Mouse (Mus musculus): ENCODE measurements at regions not wholly inside any gene's neighbourhood (a gene's known extent, or its start where the extent isn't known, plus 50 kb on each side); places are given as distances from the start of the nearest gene placed in this dataset.

DNA sequence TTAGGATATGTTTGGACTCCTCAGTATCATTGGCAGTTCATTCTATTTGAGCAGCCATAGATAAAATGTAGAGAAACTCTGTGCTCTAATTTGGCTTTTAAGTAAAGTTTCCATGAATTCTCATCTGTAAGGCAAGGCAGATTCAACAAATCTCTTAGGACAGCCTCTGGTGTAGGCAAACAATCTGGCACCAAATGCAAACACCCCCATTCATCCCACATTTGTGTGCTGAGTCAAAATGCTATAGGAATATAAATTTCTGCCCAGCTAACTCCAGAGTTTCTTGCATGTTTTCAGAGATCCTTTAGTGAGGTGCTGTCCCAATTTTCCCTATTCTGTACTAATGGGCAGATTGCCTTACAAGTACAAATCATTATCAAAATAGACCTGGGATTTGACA lies 695.7 kb upstream of the Kif18a start:
- no peak for ATAC-seq (replicated peaks; ENCODE audit: low read depth, poor library complexity, severe bottlenecking)

DNA sequence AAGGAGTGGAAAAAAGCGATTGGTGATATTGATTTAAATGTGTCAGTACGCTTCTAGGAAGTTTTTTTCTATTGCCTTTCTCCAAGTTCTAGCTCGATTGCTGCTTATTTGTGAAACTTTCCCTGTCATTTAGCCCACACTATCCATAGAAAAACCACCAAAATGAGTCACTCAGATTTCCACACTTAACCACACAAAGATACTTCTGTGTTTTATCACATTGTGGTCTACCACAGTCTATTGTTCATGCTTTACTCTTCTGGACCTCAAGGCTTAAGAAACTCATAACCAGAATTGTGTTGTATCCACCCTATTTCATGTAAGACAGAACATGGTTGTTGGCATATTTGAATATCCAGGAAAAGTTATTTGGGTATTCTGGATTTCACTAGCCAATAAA lies 687.0 kb upstream of the Kif18a start:
- ATAC-seq (replicated peaks; ENCODE audit: low read depth, poor library complexity, severe bottlenecking), result peak; percentile 83

DNA sequence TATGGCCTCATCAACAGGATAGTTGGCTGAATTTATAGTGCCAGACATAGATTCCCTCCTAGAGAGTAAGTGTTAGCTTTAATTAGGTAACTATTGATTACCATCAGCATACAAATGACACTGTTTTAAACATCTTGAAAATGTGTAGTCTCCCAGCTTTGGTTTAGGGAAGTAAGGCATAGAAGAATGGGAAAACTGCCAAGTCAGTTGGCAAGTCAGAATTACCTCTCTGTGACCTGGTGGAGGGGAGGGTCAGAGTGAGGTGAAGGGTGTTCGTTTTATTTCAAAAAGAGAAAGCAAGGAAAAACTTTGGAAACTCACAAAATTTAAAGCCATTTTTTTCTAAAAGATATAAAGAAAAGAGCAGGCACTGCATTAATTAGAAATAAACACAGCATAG lies 680.2 kb upstream of the Kif18a start:
- 0 out of 2 replicates have a peak, but pooled peaks have one; percentile 25 for ATAC-seq (replicated peaks; ENCODE audit: low read depth, poor library complexity, severe bottlenecking)

DNA sequence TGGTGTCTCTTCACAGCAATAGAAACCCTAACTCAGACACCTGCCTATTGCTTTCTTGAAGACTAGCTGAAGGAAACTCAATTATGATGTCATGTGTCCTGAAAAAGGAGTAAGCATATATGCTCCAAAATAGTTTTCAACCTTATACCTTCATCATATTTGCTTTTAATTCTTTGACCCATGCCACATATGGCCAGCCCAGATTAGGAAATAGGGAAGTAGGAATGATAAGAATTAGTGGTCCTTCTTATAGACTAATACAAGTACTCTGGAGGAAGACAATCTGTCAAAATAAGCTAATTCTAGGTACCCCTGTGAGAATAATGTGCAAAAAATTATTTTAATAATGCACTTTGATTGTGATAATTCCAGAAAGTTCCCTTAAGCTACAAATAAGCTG lies 661.0 kb upstream of the Kif18a start:
- no peak for ATAC-seq (replicated peaks; ENCODE audit: low read depth, poor library complexity, severe bottlenecking)

DNA sequence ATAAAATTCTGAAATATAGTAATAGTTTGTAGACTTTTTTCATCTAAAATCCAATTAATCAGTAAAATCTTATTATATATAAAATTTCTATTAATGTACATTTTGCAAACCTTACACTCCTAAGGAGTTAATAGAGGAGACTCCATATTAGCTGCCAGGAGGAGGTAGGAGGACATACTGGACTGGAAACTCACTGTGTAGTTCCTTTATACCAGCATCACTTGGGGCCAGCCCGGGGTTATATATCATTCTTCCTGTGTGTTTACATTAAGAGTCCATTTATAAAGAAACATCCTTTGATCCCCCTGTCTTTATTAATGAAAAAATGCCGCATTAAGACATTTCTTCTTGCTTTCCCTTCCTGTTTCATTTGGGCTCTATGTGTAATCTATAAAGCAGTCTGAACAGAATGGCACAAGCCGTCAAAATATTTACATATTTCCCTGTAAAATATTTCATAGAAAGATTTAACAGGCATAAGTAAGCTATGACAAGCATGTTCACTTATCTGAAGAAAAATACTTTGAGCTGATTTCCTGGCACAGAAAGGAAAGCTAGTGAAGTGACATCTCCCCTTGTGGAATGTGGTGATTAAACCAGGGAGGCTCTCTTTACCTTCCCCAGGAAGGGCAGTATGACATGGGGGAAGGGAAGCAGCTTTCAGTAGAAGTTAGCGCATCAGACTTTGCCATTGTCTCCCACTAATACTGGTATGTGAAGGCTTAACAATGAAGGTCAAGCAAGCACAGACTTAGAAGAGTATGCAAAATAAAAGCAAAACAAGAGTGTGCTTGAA lies 658.0 kb upstream of the Kif18a start:
- ATAC-seq (replicated peaks; ENCODE audit: low read depth, poor library complexity, severe bottlenecking), result no peak

DNA sequence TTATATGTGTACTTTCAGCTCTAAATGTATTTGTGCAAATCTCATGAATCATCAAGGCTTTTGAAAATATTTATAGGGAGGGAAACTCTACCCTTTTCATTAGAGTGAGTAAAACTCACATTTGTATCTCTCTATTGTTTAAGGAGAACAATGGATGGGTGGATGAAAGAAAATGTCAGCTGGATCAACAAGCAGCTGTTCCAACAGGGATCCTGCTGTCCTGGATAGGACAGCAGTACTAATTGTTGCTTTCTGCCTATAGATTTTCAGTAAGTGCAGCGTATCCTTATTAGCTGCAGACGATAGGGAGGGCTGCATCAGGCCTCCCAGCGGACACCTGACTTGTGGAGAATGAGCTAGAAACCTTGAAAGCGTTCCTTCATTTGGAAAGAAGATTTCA lies 644.9 kb upstream of the Kif18a start:
- no peak for ATAC-seq (replicated peaks; ENCODE audit: low read depth, poor library complexity, severe bottlenecking)

DNA sequence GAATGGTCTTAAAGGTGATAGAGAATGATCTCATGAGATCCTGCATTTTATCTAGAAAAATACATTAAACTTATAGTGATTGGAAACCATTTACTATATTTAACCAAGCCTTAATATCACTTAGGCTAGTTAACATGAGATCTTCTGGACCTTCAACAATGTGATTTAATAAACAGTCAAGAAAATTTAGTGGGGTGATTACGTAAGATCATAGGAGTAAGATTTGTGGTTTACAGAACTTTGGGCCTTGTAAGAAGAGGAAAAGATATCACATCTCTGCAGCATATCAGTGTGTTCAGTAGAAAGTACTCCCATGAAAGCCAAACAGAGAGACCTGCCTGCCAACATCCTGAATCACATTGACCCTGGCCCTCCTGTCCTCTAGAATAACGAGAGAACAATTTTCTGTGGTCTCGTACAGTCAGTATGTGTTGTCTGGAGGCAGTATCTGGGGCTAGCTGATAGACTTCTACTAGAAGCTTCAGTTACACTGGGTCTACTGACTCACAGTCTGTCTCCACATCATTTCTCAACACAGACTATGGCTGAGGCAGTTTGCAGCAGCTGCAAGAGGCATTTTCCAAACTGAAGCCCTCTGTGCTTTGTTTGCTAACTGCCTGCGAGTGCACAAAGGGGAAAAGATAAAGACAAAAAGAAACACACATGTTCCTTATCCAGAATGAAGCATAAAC lies 619.7 kb upstream of the Kif18a start:
- no peak for ATAC-seq (replicated peaks; ENCODE audit: low read depth, poor library complexity, severe bottlenecking)

DNA sequence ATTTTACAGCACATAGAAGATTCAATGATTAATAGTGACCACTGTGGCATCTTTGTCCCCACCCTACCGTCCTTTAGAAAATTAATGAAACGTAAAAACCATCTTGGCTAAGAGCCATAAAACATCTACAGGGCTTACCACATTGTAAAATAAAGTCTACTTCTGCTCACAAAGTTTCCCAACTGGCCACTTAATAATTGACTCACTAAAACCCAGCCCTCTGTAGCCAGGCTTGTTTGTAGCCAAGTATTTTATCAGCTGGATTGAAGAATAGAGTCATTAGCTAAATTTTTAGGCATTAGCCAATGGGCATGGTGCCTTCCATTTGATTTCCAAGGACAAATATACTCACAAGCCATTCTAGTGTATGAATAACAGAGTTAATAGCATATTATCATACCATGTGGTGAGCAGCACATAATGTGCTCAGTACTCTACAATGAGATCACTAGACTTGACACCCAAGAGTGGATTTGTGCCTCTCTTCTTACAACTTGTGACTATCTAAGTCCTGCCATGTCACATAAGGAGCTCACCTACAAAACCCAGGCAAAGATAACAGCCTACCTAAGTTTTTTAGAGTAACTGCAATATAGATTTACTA lies 602.7 kb upstream of the Kif18a start:
- ATAC-seq (replicated peaks; ENCODE audit: low read depth, poor library complexity, severe bottlenecking), result no peak

DNA sequence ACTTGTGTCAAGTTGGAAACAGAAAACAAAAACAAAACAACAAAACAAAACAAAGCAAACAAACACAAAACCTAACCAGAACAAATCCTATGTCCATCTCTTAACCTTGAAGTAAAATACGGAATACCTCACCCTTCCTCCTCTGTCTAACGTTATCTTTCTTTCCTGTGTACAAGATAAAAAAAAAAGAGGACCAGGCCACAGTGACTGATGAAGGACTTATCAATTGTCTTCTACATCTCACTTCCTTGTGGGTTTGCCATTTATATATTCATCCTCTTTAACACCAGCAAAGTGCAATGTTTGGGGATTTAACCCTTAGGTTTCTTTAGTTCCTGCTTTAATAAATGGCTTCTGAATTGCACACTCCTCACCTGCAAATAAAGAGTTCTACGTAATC lies 599.0 kb upstream of the Kif18a start:
- ATAC-seq (replicated peaks; ENCODE audit: low read depth, poor library complexity, severe bottlenecking), result no peak

DNA sequence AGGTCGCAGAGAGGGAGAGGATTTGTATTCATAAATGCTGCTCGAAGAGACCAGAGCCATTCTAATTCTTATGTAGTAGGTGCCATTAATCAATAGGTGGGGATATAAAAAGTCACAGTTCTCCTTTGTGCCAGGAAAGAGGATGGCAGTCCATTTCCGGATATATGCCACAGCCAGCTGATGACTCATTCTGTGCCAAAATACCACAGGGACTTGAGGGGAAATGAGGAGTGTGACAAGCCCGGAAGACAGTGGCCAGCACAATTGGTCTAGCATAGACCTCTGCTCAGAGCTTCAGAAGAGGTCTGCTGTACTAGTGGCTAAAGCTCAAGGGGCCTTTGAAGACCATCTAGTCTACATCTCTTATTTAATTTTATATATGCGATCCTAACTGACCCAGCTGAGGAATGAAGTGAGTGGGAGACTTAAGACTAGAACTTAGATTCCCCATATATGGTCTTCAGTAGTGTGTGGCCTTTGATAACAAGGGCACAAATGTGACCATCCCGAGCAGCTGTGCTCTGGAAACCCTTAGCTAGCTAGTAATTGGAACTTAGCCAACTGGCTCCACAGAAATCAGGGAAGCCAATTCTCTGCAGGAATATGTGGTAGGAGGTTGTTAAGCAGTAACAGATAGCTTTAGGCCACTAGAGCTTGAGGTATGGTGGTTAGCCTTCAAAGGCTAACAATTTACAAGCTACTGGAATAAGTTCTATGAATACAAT lies 594.4 kb upstream of the Kif18a start:
- peak; percentile 94 for ATAC-seq (replicated peaks; ENCODE audit: low read depth, poor library complexity, severe bottlenecking)

DNA sequence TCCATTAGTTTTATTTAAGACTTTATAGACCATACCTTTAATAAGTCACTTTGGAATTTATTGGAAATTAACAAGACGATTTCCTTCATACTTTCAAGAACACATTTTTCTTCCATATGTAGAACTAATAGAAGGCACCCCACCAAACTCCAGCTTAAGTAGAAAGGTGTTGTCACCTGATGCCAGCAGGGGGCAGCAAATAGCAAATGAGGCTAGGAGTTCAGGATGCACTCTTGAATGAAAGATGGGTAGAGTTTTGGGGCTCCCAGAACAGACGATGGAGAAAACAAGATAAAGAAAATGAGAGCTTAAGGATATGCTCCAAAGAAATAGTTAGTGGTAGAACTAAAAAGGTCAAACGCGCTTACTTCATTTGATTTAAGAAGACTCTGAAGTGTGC lies 590.4 kb upstream of the Kif18a start:
- 0 out of 2 replicates have a peak, but pooled peaks have one; percentile 50 for ATAC-seq (replicated peaks; ENCODE audit: low read depth, poor library complexity, severe bottlenecking)

DNA sequence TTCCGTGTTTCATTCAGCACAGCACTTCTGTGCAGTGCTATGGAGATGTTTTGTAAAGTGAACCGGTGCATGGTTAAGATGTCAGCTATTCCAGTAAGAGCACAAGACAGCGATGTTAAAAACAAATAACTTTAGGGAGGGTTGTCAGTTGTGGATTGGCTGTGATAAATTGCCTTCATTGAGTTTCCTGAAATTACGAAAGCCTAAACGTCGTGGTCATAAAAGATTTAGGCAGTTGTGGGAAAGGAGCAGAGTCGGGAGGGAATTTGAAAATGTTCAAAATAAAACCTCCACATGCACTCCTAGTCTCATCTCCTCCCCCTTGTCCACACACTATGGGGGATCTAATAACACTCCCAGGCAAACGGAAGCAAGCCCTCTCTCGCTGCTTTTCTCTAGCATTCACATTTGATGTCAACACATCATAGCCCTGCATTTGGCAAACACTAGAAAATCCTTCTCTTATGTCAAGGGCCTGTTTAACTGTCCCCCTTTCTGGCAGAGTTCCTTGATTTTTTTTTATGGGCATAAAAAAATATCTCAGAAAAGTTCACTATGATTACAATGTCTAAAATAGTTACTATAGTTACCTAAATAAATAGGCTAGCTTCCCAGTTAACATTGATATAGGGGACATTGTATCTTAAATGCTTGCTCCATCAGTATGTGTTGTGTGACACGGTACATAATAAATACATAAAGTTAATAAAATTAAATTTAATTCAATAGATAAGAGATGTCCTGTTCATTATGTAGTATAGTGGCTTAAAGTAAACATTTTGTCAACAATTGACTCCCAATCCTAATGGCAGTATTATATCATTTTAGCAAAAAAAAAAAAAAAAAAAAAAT lies 589.2 kb upstream of the Kif18a start:
- 0 out of 2 replicates have a peak, but pooled peaks have one; percentile 11 for ATAC-seq (replicated peaks; ENCODE audit: low read depth, poor library complexity, severe bottlenecking)

DNA sequence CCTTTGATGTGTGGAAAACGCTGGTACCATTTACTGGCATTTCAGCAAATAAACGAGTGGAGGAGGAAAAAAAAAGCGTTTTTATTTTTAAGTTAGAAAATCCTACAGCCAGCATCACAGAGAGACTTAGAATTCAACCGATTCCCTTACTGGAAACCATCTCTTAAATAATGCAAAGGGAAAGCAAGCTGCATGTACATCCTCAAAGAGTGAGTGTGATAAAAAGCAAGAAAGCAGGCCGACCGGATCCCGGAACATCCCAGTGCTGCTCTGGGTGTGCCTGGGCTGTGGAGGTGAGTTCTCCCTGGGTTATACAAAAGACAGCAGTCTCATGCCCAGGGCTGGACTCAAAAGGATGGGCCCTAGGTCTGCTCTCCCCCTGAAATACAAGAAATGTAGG lies 579.2 kb upstream of the Kif18a start:
- ATAC-seq (replicated peaks; ENCODE audit: low read depth, poor library complexity, severe bottlenecking), result no peak

DNA sequence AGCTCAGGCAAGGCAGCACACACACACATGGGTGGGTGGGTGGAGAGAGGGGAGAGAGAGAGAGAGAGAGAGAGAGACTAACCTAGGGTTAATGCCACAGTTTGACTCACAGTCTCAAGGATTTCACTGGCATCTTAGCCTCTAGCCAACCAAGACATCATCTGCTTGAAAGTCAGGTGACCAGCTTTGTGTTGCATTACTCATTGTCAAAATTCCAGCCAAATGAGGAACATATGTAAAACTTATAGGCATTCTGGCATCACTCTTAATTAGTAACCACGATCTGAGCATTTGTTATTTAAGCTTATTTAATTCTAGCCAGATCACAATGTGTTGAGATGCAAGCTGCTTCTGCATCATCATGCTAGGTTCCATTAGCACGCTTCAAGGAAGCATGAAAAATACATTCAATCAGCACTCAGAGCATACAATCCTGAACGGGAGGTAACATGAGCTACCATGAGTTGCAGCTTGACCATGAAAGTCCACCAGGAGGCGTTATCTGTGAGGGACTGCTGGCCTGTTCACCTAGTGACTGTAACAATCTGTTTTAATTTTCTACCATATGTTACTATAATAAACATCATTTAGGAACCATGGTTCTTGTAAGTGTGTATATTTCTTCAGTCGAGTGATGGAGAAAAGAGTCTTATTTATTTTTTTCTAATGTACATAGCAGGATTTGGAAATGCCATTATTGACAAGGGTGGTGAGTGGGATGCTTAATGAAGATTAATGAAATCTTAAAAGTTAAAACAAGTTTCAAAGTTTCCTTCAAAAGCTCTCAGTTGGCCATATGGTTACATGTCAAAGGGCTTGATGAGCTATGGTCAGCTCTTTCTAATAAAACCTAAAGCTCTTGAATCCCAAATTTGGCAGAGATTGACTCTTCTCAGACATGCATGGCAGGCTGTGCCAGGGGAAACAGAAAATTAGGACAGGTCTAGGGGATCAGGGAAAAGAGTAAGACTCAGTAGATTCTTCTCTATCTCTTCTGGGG lies 572.4 kb upstream of the Kif18a start:
- no peak for ATAC-seq (replicated peaks; ENCODE audit: low read depth, poor library complexity, severe bottlenecking)

DNA sequence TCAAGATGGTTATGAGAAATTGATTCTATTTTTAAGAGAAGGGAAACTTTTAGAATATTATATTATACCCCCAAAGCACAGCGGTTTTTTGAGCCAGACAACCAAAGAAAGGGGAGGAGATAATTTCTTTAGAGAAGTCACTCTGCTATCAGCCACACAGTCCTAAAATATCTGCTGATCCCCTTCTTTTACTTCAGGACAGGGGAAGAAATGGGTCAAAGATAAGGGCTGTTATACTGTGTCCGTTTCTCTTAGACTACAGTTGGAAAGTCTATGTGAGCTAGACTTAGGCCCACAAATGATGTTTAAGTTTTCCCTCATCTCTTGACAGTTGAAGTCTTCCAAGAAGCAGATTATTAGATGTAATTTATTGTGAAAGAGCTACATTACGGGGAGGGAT lies 538.5 kb upstream of the Kif18a start:
- ATAC-seq (replicated peaks; ENCODE audit: low read depth, poor library complexity, severe bottlenecking), result no peak

DNA sequence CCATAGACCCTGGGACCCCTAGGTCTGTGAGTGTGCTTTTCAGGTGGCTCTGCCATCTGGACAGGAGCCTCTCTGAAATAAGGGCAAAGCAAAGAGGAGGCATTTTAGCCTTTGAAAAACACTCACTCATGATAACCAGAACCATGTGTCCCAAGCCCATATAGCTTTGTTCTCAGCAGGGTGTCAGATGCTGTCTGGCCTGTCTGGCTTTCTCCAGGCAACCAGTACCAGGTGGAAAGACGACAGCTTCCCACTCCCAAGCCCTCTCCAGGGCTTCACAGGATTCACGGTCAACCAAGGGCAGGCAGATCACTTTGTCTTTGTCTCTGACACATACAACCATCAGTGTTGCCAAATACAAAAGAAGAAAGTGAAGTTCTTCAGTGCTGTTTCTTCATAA lies 537.0 kb upstream of the Kif18a start:
- ATAC-seq (replicated peaks; ENCODE audit: low read depth, poor library complexity, severe bottlenecking), result no peak

DNA sequence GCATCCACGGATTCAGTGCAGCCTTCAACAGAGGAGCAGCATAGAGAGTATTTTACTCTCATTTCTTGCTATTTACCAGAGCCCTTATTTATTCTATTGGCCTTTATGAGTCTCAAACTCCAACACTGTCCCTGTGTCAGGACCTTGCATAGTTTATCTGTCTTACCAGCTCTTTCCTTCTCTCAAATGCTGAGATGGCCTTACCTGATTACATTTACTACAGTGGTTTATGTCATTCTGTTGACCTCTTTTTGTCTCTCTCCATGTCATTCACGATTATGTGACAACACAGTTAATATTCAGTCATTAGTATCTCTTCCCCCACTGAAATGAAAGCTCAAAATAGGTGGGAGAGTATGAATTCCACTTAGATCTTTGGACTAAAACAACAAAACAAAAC lies 535.7 kb upstream of the Kif18a start:
- ATAC-seq (replicated peaks; ENCODE audit: low read depth, poor library complexity, severe bottlenecking), result no peak

DNA sequence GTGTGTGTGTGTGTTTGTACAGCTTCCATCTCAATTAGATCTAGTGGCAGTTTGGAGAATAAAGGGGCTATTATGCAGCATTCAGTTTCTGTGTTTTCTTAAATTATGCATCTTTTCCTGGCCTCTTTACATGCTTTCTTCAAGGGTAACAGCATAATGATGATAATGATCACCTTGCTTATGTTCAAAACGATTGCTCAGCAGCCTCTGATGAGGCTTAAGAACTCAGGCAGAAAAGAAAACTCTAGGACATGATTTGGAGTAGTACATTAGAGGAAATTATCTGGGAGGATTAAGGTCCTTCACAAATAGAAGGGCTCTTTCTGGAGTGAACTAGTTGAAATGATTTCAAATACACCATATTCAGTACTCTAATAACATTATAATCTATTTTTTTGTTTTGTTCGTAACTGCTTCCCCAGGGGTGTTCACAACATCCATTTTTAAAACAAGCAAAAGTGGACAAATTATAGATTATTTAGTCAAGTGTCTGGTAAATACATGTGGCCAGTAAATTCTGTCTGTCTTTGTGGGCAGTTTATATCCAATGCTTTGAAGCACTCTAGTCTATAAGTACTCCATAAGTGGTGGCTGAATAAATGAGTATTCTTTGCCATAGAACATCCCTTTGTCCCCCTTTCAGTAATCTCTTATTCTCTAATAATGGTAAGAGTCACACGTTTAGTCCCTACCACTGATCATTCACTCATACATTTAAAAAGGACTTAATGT lies 526.9 kb upstream of the Kif18a start:
- no peak for ATAC-seq (replicated peaks; ENCODE audit: low read depth, poor library complexity, severe bottlenecking)
